Mouse (Mus musculus) cerebellum, adult 2 months (tissue): ENCODE results near the gene Avpr1b.

Source experiments
- CTCF ChIP-seq: fragments of 200-500 bp; IDR thresholded peaks from 2 replicates; pipeline ENCODE4 v1.5.1; 2011; ENCODE audit warnings: low read depth, mild to moderate bottlenecking, control low read depth, low read length, moderate library complexity, borderline replicate concordance; ENCODE audit not compliant: insufficient read depth
- POLR2A ChIP-seq: fragments of 200-500 bp; IDR thresholded peaks from 2 replicates; pipeline ENCODE4 v1.6.1; 2011; ENCODE audit warnings: low read length, control low read depth, borderline replicate concordance; ENCODE audit not compliant: insufficient read depth

DNA sequence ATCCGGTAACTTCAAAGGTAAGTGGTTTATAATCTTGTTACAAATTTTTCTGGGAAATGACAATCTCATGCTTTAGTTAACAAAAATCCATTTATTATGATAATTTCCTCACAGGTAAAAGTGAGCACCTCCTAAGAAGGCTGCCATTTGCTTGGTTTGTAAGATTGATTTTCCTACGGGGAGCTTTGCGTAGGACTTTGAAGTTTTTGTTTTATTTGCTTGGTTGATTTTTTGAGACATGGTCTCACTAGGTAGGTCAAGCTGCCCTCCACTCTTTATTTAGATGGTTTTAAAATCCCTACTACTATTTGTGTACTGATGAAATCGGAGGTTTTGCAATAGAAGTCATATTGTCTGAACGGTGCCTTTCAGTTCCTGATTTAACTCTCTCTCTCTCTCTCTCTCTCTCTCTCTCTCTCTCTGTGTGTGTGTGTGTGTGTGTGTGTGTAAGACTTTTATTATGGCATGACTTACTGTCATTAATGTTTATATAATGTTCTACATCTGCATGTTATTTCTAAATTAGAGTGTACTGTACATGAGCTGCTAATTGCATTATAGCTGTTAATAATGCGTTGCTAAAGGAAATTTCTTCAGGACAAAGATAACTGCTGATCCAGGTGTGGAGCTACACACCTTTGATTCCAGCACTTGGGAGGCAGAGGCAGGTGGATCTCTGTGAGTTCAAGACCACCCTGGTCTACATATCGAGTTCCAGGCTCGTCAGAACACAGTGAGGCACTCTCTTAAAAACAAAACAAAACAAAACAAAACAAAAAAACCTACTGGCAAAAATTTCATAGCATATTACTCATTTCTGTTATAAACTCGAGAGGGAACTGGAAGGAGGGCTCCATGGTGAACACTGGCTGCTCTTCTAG, 39.7 kb downstream of the Avpr1b start:
- TF ChIP-seq CTCF (no peak), POLR2A (no peak)
